Mouse (Mus musculus) CH12F3 (cell line): ENCODE measurements around the gene Stx16.

Source experiments
- in situ Hi-C: fragments of 300-500 bp; cut with MboI; formaldehyde crosslinking; loops from 2 replicates; pipeline ENCODE4 v1.14.3; 2020; ENCODE audit warnings: low sequenced_read_pairs

The Stx16 gene

DNA sequence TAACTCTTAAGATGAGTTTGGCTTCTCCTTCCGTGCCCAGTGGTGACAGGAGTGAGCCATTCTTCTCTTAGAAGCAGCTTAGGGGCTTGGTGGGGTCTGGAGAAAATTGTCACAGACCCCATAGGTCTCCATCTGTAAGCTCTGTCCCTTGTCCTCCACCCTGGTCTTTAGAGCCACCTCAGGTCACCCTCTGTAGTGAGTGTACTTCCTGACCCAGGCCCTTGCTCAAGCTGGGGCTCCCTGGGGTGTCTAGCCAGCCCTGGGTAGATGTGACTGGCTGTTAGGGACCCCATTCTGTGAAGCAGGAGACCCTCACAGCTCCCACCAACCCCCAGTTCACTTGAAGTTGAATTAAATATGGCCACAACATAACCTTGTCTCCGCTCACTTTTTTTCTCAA lies 46.2 kb downstream of the Stx16 start:
- in situ Hi-C loops = no loop called here

DNA sequence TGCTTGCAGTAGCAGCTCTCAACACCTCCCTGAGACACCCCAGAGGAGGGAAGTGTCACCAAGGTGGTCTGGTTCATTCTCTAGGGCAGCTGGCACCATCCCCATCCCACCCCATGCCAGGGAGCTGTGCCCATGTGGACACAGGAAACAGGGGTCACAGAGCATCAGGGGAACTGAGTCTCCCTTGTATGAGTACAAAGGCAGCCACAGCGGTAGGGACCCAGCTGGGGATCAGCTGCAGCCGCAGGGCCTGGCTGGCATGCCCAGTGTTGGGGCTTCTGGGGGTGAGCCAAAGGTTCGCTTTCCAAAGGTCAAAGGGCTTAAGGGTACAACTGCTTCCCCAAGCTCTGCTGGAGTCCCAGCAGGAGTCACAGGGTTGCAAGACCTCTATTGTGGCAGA lies 47.6 kb downstream of the Stx16 start:
- in situ Hi-C loops = no loop called here

DNA sequence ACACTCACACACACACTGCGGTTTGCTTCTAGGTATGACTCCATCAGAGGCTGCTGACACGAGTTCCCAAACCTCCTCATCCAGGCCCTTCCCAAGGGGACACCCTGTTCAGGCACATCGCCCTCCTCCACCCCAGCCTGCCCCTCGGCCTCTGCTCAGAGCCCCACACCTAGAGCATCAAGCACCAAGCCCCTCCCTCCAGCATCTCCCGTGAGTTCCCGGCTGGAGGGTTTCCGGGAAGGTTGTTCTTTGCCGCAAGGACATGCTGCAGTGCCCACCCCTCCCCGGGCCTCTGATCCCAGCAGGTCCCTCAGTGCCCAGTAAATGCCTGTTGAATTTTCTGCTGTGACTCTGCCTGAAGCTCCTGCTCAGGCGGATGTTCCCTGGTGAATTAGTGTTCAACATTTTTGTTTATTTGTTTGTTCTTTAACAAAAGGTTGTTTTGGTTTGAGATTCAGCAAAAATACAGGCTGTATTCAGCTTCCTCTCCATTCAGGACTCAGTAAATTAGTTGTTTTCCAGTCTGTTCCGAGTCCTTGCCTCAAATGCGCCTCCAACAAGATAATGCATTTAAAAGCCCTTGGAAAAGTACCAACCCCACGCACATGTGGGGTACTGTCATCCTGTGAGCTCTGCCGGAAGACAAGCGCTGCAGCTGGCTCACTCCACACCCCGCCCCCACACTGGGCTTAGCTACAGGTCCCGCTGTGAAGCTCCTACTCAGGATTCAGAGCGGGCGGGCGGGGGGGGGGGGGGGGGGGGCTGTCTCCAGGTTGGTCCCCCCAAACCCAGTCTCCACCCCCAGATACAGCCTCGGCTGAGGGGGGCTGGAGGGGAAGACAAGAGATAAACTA lies 50.6 kb downstream of the Stx16 start:
- in situ Hi-C loops = no loop called here

- in situ Hi-C loops = no loop called here
These were observed 51.2 kb downstream of the Stx16 start for GRCm38 (mm10) chr2:174127376-174127713.

- in situ Hi-C loops = no loop called here
These were observed 52.8 kb downstream of the Stx16 start for GRCm38 (mm10) chr2:174128926-174129325.

DNA sequence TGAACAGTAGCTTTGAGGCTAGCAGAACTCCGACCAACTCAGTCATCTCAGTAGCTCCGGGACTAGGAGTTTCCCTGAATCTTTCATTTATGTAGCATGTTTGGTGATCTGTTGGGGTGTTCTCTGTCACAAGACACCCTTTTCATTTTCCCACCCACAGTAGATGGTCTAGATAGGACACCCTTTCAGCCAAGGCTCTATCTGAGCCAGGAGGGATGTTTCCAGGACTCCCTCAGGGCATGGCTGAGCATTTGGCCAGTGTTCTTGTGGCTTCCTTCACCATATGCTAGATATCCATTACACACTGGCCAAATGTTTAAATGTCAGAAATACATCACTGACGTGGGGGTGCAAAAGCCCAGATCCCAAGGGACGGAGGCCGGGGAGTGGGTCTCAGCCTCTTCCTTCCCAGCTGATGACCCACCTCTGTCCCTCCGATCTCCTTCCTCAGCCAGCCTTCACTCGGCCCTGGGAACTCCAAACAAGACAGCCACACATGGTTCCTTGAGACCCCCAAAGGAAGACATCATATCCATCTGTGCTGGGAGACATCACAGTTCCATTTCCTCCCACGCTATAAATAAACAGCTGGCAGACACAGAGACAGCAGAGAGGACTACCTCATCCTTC lies 54.5 kb downstream of the Stx16 start:
- in situ Hi-C loops = no loop called here

DNA sequence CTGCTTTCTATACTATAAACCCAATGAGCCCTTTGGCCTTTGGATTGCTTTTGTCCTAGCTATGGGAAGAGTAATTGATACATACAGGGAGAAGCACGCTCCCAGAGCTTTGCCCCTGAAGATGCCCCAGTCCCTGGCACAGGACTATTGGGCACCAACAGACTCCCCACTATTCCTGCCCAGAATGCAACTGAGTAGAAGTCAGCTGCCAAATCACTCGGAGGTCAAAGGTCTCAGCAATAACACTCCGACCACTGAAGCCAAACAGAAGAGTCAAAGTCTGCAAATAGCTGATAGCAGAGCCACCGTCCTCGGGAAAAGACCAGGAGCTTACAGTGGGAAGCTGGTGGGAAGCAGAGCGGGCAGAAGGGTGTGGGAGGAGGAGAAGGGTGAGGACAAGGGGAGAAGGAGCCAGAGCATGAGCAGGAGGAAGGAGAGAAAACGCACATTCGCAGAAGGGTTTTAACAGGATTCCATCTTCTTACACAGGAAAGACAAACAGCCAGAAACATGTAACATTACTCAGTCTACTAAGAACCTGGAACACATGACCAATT lies 56.4 kb downstream of the Stx16 start:
- in situ Hi-C loops = no loop called here
